Mouse (Mus musculus): ENCODE data around the gene Baiap2. TPM values are rescaled to one million over a fixed set of nuclear protein-coding genes. Genes with fewer than 3 reads are reported as not detected.

The Baiap2 gene
- polyA plus RNA-seq, 1 experiment from 2014 or later, result 17.5 TPM

- no peak overlapping the region for H3K27ac ChIP-seq
- 81% methylated on average over 13 of the region's 13 CpGs for WGBS
- ATAC-seq (ENCODE audit: insufficient number of reproducible peaks, insufficient read depth, low FRiP score, low TSS enrichment, low read depth), result no peak
Measured at GRCm38 (mm10) chr11:119956590-119956989, 14.0 kb downstream of the Baiap2 start.

GRCm38 (mm10) chr11:119958856-119959255 is 16.3 kb downstream of the Baiap2 start:
- Histone ChIP-seq H3K4me3 (replicated peaks) (no peak overlapping the region), H3K4me1 (replicated peaks) (peaks cover 20% of the 10 kb centered on the region), H3K36me3 (peaks cover 25% of the 10 kb centered on the region), H3K27me3 (no peaks in the 10 kb centered on the region), H3K4me2 (no peak overlapping the region), H3K9me3 (no peaks in the 10 kb centered on the region), H3K27ac (no peak overlapping the region), H3K9ac (replicated peaks) (no peak overlapping the region)
- no peak for ATAC-seq (ENCODE audit: insufficient number of reproducible peaks, insufficient read depth, low FRiP score, low TSS enrichment, low read depth)
- 76% methylated on average over 7 of the region's 7 CpGs for WGBS

More at GRCm38 (mm10) chr11:119956590-119956989, 14.0 kb downstream of the Baiap2 start:
- H3K4me1 ChIP-seq (replicated peaks), result peaks cover 23% of the 10 kb centered on the region
- no peak overlapping the region for H3K4me3 ChIP-seq (replicated peaks)
- H3K4me2 ChIP-seq, result no peak overlapping the region
- H3K36me3 ChIP-seq, result peaks cover 20% of the 10 kb centered on the region
- H3K9ac ChIP-seq (replicated peaks), result no peak overlapping the region
- no peaks in the 10 kb centered on the region for H3K27me3 ChIP-seq
- no peaks in the 10 kb centered on the region for H3K9me3 ChIP-seq

- no peaks in the 10 kb centered on the region for H3K27me3 ChIP-seq
- H3K4me1 ChIP-seq (replicated peaks), result peaks cover 19% of the 10 kb centered on the region
- no peak overlapping the region for H3K27ac ChIP-seq
- peaks cover 25% of the 10 kb centered on the region for H3K36me3 ChIP-seq
- 74% methylated on average over 4 of the region's 4 CpGs for WGBS
- H3K9me3 ChIP-seq, result no peaks in the 10 kb centered on the region
- no peak overlapping the region for H3K4me2 ChIP-seq
- H3K9ac ChIP-seq (replicated peaks), result no peak overlapping the region
- no peak for ATAC-seq (ENCODE audit: insufficient number of reproducible peaks, insufficient read depth, low FRiP score, low TSS enrichment, low read depth)
- no peak overlapping the region for H3K4me3 ChIP-seq (replicated peaks)
Measured at GRCm38 (mm10) chr11:119959714-119960113, 17.2 kb downstream of the Baiap2 start.

- Histone ChIP-seq H3K9ac (replicated peaks) (no peak overlapping the region), H3K4me3 (replicated peaks) (no peak overlapping the region), H3K9me3 (no peaks in the 10 kb centered on the region), H3K27ac (no peak overlapping the region), H3K4me2 (no peak overlapping the region), H3K27me3 (no peaks in the 10 kb centered on the region), H3K4me1 (replicated peaks) (peaks cover 17% of the 10 kb centered on the region), H3K36me3 (peaks cover 32% of the 10 kb centered on the region)
- 90% methylated on average over 6 of the region's 6 CpGs for WGBS
- no peak for ATAC-seq (ENCODE audit: insufficient number of reproducible peaks, insufficient read depth, low FRiP score, low TSS enrichment, low read depth)
Measured at GRCm38 (mm10) chr11:119960671-119961070, 18.1 kb downstream of the Baiap2 start.

- no peak overlapping the region for H3K4me2 ChIP-seq
- H3K4me3 ChIP-seq (replicated peaks), result no peak overlapping the region
- peaks cover 38% of the 10 kb centered on the region for H3K36me3 ChIP-seq
- ATAC-seq (ENCODE audit: insufficient number of reproducible peaks, insufficient read depth, low FRiP score, low TSS enrichment, low read depth), result no peak
- no peaks in the 10 kb centered on the region for H3K27me3 ChIP-seq
- peaks cover 10% of the 10 kb centered on the region for H3K4me1 ChIP-seq (replicated peaks)
- no peak overlapping the region for H3K9ac ChIP-seq (replicated peaks)
- H3K27ac ChIP-seq, result no peak overlapping the region
- H3K9me3 ChIP-seq, result no peaks in the 10 kb centered on the region
- WGBS, result 82% methylated on average over 3 of the region's 3 CpGs
Measured at GRCm38 (mm10) chr11:119961511-119961910, 18.9 kb downstream of the Baiap2 start.

GRCm38 (mm10) chr11:119965053-119965452 is 22.5 kb downstream of the Baiap2 start:
- no peak overlapping the region for H3K9ac ChIP-seq (replicated peaks)
- no peak overlapping the region for H3K27ac ChIP-seq
- peaks cover 27% of the 10 kb centered on the region for H3K36me3 ChIP-seq
- 19% methylated on average over 9 of the region's 9 CpGs for WGBS
- no peak overlapping the region for H3K4me3 ChIP-seq (replicated peaks)
- no peak overlapping the region for H3K4me2 ChIP-seq
- no peaks in the 10 kb centered on the region for H3K9me3 ChIP-seq
- ATAC-seq (ENCODE audit: insufficient number of reproducible peaks, insufficient read depth, low FRiP score, low TSS enrichment, low read depth), result no peak
- no peaks in the 10 kb centered on the region for H3K27me3 ChIP-seq
- H3K4me1 ChIP-seq (replicated peaks), result 0 out of 2 replicates have a peak, but pooled peaks cover 7% of the 10 kb centered on the region

- no peak for ATAC-seq (ENCODE audit: insufficient number of reproducible peaks, insufficient read depth, low FRiP score, low TSS enrichment, low read depth)
- H3K9ac ChIP-seq (replicated peaks), result no peak overlapping the region
- H3K4me1 ChIP-seq (replicated peaks), result 0 out of 2 replicates have a peak, but pooled peaks cover 7% of the 10 kb centered on the region
- no peak overlapping the region for H3K27ac ChIP-seq
- 76% methylated on average over 6 of the region's 6 CpGs for WGBS
- no peak overlapping the region for H3K4me2 ChIP-seq
- H3K27me3 ChIP-seq, result no peaks in the 10 kb centered on the region
- no peak overlapping the region for H3K4me3 ChIP-seq (replicated peaks)
- peaks cover 18% of the 10 kb centered on the region for H3K36me3 ChIP-seq
- no peaks in the 10 kb centered on the region for H3K9me3 ChIP-seq
Measured at GRCm38 (mm10) chr11:119966294-119966693, 23.7 kb downstream of the Baiap2 start.

- no peaks in the 10 kb centered on the region for H3K9me3 ChIP-seq
- no peak overlapping the region for H3K4me3 ChIP-seq (replicated peaks)
- H3K4me2 ChIP-seq, result no peak overlapping the region
- no peaks in the 10 kb centered on the region for H3K27me3 ChIP-seq
- H3K9ac ChIP-seq (replicated peaks), result no peak overlapping the region
- 0 out of 2 replicates have a peak, but pooled peaks cover 7% of the 10 kb centered on the region for H3K4me1 ChIP-seq (replicated peaks)
- H3K36me3 ChIP-seq, result peaks cover 18% of the 10 kb centered on the region
- ATAC-seq (ENCODE audit: insufficient number of reproducible peaks, insufficient read depth, low FRiP score, low TSS enrichment, low read depth), result no peak
- H3K27ac ChIP-seq, result no peak overlapping the region
- 68% methylated on average over 8 of the region's 8 CpGs for WGBS
Measured at GRCm38 (mm10) chr11:119967401-119967800, 24.8 kb downstream of the Baiap2 start.

GRCm38 (mm10) chr11:119967892-119968291 is 25.3 kb downstream of the Baiap2 start:
- H3K4me3 ChIP-seq (replicated peaks), result no peak overlapping the region
- WGBS, result 82% methylated on average over 2 of the region's 2 CpGs
- H3K9ac ChIP-seq (replicated peaks), result no peak overlapping the region
- no peaks in the 10 kb centered on the region for H3K27me3 ChIP-seq
- H3K4me2 ChIP-seq, result no peak overlapping the region
- H3K9me3 ChIP-seq, result no peaks in the 10 kb centered on the region
- H3K4me1 ChIP-seq (replicated peaks), result 0 out of 2 replicates have a peak, but pooled peaks cover 7% of the 10 kb centered on the region
- H3K27ac ChIP-seq, result no peak overlapping the region
- ATAC-seq (ENCODE audit: insufficient number of reproducible peaks, insufficient read depth, low FRiP score, low TSS enrichment, low read depth), result no peak
- H3K36me3 ChIP-seq, result peaks cover 18% of the 10 kb centered on the region

GRCm38 (mm10) chr11:119970021-119970851 is 27.7 kb downstream of the Baiap2 start:
- WGBS, result 77% methylated on average over 12 of the region's 12 CpGs
- no peaks in the 10 kb centered on the region for H3K27me3 ChIP-seq
- H3K4me1 ChIP-seq (replicated peaks), result 0 out of 2 replicates have a peak, but pooled peaks cover 7% of the 10 kb centered on the region
- no peak overlapping the region for H3K4me2 ChIP-seq
- no peak for ATAC-seq (ENCODE audit: insufficient number of reproducible peaks, insufficient read depth, low FRiP score, low TSS enrichment, low read depth)
- no peak overlapping the region for H3K27ac ChIP-seq
- H3K9ac ChIP-seq (replicated peaks), result no peak overlapping the region
- peaks cover 12% of the 10 kb centered on the region; the same call in 1 of the 2 replicates for H3K36me3 ChIP-seq
- no peak overlapping the region for H3K4me3 ChIP-seq (replicated peaks)
- no peaks in the 10 kb centered on the region for H3K9me3 ChIP-seq

GRCm38 (mm10) chr11:119973789-119974188 is 31.2 kb downstream of the Baiap2 start:
- H3K9ac ChIP-seq (replicated peaks), result no peak overlapping the region
- no peaks in the 10 kb centered on the region for H3K27me3 ChIP-seq
- no peak for ATAC-seq (ENCODE audit: insufficient number of reproducible peaks, insufficient read depth, low FRiP score, low TSS enrichment, low read depth)
- no peak overlapping the region for H3K4me3 ChIP-seq (replicated peaks)
- 84% methylated on average over 4 of the region's 4 CpGs for WGBS
- no peak overlapping the region for H3K27ac ChIP-seq
- peaks cover 11% of the 10 kb centered on the region for H3K4me1 ChIP-seq (replicated peaks)
- no peak overlapping the region for H3K4me2 ChIP-seq
- H3K36me3 ChIP-seq, result 0 out of 2 replicates have a peak, but pooled peaks cover 3% of the 10 kb centered on the region
- H3K9me3 ChIP-seq, result no peaks in the 10 kb centered on the region

Measured in limb, embryonic 12.5 days (tissue).